Mouse (Mus musculus) liver, embryonic 14.5 days (tissue): ENCODE measurements around the gene Myom1.

Source experiments
- CTCF ChIP-seq: IDR thresholded peaks from 2 replicates; pipeline ENCODE4 v1.5.1; 2016; ENCODE audit warnings: antibody characterized with exemption, low read depth, control low read depth
- EP300 ChIP-seq: IDR thresholded peaks from 2 replicates; pipeline ENCODE4 v1.6.1; 2016; ENCODE audit warnings: antibody characterized with exemption, low read depth

DNA sequence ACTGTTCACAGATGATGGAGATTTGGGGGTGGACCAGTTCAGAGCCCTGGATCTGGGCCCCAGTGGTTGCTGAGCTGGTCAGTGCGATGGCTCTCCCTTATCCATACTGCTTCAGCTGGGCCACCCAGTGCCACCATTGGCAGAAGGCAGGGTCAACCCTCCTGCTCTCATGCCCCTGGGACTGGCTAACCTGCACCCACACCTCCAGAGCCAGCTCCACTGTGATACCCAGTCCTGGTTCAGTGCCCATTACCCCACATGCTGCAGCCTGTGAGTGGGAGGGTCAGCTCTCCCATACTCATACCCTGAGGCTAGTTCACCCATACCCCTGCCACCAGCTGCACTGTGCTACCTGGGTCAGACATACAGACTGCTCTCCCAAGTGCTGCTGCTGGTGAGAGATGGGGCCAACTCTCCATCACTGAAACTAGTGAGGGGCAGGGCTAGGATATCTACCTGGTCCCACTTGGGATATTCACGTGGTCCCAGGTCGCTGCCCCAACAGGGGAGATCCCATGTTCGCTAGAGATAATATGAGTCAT lies 15.1 kb downstream of the Myom1 start:
- TF ChIP-seq CTCF = no peak
- no peak for TF ChIP-seq EP300
